Mouse (Mus musculus) liver (tissue): ENCODE measurements around the gene Efna2.
"Not testable (repeated sequence)": the region's sequence is repeated elsewhere in the genome, so short reads cannot be mapped to it uniquely, and the experiment has no call there.

ENCODE experiments used
- DNase-seq: peaks from one replicate; pipeline ENCODE4 v3.0.0-alpha.2; 2020; ENCODE audit warnings: mixed read lengths

Efna2 gene

DNA sequence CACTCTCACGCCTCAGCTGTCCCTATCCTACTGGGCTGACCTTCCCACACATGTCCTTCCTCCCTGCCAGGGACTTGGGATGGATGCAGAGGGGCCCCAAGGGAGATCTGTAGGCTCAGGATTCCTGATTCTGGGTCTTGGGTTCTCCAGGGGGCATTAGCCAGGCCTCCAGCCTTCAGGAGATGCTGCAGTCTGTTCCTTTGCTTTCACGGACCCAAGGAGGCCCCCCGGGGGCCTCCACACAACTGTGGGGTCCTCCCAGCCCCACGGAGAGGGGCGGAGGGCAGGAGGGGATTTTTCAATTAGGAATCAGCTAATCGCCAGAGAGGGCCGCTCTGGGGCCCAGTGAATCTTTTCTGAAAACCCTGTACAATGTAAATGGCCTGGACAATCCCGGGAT is 15.2 kb downstream of the Efna2 start:
- no peak for DNase-seq

DNA sequence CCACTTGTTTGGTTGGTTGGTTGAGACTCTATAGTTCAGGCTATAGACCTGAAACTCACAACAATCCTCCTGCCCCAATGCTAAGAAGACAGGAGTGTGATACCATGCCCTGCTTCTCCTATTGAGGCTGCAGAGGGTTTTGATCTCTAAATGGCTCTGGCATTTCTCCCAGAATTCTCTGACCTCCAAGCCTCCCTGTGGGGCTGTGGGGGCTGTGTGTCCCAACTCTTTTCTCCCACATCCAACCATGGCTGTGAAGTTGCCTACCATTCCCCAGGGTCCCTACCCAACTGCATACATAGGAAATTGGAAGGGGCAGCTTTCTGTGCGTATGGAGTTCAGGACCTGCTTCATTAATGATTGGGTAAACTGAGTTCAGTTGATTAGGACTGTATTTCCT is 16.9 kb downstream of the Efna2 start:
- no peak for DNase-seq

DNA sequence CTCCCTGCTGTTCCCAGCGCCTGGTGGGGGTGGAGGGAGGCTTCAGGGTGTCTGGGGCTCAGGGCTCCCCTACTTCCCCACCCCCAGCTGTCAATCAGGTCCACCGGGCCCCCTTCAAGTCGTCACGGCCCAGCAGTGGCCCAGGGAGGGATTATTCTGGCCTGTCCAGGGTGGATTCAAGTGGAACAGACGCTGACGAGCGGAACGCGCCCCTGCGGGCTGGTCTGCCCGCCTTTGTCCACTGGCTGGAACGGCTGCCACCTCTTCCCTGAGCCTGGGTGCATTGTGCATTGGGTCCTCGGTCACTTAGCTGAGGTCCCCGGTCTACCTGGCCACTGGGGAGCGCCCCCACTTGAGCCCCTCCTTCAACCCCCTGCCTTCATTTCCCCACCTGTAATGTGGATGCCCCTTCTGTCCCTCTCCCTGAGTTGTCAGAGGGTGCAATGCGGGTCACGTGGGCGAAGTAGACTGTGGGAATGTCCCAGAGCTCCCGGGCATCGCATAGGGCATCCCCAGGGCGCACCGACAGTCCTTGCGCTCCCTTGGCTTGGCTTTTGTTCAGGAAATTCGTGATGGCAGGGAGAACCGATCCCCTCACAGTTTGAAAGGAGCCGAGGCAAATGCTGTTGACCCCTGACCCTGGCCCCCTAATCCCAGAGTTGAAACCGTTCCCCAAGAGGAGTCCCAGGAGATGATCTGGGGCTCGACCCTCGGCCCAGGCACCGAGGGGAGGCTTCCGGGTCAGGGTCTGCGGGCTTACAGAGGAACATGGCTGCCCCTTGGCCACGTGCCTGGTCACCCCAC is 17.7 kb downstream of the Efna2 start:
- no peak for DNase-seq

DNA sequence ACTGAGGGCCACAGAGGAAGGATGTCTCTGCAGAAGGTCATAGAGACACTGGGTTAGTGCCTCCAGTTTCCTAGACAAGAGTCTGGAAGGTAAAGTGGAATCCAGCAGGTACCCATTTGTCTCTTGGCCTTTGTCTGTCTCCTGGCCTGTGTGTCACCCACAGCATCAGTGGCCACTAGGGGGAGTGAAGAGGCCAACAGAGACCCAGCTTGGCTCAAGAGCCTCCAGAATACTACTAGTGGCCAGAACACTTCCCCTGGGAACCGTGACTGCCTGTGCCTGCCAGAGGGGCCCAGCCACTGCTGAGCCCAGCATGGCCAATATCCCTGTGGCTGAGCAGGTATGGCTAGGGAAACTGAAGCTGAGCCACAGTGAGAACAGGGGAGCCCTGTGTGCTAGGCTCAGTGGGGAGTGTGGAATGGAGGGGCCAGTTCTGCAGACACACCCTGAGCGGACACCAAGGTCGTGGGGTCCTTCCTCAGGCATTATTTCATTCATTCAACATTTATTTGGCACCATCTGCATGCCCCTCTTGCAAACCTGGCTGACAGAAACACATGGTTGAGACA is 20.2 kb downstream of the Efna2 start:
- DNase-seq = peak; percentile 83

DNA sequence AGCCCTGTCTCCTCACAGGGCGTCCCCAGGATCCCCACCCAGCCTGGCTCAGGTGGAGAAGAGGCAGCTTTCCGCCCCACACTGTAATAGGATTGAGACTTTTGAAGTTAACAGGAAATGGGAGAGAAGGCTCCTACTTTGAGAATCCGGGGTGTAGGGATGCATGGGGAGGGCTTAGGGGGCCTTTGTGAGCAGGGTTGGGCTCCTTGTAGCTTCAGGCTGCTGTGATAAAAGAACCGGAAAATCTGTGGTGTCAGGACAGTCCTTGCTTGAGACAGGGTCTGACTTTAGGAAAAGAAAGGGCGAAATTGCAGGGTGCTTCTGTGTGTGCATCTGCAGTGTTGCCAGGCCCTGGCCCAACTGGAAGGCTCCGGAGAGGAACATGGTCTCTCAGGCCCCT is 21.2 kb downstream of the Efna2 start:
- DNase-seq = no peak

DNA sequence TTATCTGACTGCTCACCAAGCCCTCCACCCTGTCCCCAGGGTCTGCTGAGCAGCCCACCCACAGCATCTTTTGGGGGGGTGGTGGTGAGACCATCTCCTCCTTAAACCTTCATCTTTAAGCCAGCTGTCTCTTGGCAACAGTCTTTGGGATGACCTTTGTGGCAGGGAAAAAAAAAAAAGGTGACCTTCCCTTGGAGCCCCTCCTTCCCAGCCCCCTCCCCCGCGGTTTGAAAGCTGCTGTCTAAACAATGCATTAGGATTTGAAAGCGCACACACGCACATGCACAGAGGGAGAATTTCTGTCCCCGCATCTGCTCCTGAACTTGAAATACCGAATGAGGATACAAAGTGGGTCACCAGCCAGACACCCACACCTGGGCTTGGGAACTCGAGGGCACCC is 24.8 kb downstream of the Efna2 start:
- DNase-seq = no peak

DNA sequence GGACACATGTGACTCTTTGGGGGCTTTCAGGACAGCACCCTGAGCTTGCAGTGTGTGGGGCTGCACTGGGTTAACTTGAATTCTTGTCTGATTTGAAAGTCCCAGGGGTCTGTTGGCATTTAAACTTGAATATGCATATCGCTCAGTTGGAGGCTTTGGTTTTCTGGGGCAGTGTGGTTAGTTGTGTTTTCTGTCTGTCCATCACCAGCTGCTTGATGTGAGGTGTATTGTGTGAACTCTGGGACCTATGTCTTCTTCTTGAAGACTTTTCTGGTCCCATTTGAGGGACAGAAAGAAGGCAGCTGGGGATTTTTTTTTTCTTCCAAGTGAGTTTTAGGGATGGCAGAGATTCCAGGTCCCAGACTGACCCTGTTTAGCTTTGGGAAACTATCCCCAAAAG is 27.9 kb downstream of the Efna2 start:
- DNase-seq = no peak

DNA sequence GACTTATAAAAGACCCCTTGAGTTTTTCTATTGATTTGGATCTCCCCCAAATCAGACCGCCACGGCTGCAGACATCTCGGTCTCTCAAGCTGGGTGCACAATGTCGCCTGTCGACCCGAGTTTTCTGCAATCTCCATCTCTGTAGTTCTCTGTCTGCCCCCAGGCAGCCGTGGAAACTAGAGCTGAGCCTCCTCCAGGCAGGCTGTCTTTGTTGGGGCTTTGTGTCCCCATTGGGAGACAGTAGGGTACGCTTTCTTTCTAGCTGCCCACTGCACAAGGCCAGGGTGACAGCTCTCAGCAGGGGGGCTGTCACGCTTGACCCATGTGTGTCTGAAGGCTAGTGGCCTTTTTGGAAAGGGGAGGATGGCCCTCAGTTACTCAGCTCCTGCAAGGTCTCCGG is 28.4 kb downstream of the Efna2 start:
- DNase-seq = no peak

DNA sequence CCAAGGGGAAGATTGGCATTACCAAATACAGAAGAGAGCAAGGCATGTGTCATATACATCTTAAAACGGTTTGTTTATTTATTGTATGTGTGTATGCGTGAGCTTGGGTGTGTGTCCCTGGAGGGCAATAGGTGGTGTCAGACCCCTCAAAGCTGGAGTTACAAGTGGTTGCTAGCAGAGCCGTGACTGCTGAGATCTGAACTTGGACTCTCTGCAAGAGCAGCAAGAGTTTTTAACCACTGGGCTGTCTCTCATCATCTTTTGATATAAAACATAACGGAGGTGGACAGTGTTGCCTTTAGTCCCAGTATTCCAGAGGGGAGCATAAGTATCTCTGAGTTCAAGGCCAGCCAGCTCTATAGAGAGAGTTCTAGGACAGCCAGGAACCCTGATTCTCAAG is 29.0 kb downstream of the Efna2 start:
- no peak for DNase-seq

DNA sequence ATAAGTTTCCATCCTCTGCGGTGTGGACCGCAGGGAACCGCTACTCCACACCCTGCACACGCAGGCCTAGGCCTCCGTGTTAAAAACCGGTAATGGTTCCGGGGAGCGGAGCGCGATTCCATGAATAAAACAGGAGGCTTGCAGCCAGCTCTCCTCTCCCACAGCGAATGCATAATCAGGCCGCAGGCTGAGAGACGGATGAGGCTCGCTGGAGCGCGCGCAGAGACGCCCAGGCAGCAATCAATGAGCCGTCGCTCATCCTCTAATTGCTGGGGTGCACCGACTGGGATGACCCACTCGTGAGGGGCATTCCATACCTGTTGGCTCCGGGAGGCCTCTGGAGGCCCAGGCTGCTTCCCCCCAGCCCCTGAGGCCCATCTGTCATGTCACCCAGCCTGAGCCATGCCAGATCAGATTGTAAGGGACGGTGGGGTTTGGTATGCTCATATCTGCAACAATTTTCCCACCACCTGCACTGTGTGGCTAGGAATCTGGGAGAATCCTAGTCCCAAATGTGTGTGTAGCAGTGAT is 29.6 kb downstream of the Efna2 start:
- no peak for DNase-seq

DNA sequence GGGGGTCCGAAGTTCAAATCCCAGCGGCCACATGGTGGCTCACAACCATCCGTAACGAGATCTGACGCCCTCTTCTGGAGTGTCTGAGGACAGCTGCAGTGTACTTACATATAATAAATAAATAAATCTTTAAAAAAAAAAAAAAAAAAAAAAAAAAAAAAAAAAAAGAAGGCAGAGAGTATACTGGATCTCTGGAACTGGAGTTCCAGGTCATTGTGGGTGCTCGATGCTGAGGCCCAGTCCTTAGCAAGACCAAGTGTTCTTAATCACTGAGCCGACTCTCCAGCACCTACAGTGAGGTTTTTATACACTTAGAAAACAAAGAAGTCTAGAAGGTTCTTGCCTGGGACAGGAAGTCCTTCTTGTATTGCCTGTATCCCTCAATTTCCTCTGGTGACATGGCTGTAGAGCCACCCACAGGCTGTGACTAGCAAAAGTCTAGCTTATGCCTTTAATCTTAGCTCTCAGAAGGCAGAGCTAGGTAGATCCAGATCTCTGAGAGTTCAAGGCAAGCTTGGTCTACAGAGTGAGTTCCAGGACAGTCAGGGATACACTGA is 32.3 kb downstream of the Efna2 start:
- DNase-seq = not testable (repeated sequence)

DNA sequence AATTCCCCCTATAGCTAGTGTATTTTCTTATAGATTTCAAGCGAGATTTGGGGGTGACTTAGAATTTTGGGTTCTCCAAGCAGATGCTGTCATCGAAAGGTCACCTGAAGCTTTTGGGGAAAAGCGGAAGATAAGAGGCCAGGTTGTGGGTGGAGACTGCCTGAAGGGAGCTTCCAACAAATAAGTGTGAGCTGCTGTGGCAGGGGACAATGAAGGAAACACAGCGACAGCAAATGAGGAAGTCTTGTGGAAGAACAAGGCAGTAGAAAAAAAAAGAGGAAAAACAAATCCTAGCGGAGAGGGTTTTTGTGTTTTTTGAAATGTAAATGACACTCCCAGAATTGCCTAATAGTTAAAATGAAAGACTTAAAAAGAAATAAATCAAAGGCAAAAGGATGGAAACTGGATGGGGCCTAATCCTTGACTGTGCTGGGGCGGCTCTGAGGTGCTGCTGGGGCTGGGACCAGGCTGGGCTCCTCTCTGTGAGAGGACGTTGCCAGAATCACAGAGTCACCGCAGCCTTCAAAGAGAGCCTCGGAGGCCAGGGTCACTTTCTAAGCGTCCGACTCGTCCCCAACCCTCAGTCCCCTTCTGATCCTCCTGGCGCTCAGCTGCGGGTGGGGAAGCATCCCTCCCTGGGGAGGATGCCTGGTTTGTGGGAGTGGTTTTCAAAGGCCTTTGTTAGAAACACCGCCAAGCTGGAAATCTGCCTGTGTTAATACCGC is 35.9 kb downstream of the Efna2 start:
- DNase-seq = no peak

DNA sequence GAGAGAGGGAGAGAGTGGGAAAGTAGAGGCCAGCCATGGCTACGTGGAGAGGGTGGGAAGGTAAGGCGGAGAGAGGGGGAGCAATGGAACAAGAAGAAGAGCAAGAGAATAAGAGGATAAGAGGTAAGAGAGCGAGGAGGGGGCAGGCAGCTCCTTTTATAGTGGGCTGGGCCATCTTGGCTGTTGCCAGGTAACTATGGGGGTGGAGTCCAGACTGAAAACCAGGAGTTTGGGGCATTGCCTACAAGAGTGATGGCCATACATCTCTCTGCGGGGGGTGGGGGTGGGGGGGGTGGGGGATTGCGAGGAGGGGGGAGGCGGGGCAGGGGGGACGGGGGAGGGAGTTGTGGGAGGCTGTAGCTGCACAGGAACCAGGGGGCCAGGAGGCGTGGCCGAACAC is 41.4 kb downstream of the Efna2 start:
- DNase-seq = no peak

DNA sequence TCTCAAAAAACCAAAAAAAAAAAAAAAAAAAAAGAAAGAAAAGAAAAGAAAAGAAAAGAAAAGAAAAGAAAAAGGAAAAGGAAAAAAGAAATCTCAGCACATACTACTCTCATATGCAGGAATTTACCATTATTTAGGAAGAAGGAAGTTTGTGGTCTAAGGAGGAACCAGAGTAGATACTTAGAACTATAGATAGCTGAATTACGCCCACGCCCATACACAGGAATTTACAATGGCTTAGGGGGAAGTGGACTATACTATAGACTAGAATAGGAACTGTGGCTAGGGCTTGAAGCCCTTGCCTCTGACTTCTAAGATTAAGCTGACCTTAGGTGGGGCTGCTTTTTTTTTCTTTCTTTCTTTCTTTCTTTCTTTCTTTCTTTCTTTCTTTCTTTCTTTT is 43.9 kb downstream of the Efna2 start:
- DNase-seq = not testable (repeated sequence)

DNA sequence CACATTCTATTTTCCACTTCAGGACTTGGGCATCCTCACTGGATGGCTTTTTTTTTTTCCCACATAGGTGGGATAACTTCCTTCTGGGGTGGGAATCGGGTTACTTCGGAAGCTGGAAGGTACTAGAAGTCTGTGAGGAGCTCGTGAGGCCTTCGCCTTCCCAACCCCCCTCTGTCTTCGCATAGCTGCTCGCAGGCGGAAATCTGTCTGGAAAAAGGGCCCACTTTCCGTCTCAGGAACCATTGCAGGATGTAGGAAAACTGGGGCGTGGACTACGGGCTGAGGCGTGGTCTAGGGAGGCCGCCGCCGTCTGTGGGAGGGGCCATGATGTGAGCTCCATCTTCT is 46.8 kb downstream of the Efna2 start:
- DNase-seq = no peak

DNA sequence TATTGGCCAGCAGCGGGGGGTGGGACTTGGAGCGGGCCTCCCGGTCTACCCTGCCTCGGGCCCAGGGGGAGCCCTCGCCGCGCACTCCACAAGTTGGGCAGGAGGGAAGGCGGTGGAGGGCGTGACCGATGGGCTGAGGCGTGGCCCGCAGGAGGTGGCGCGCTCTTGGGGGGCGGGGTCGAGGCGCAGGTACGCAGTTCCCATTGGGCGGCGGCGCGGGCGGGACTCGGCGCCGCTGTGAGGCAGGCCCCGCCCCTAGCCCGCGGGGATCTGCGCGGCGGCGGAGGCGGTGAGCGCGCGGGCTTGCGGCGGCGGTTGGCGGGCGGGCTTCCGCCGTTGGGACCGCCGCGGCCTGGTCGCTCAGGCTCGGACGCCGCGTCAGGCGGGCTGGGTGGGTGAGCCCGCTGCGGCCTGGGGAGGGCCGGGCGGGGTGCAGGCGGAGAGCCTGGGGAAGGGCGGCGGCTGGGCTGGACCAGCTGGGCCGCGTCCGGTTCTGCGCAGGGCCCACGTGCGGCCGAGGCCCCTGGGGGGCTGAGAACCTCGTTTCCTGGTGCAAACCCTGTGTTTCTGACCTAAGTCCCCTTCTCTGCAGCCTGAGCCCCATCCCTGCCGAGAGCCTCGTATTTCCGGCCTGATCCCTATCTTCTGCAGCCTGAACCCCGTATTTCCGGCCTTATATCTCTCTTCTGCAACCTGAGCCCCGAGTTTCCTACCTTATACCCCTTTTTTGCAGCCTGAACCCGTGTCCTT is 47.3 kb downstream of the Efna2 start, which contains the start of gene Mum1:
Gene Mum1, plus strand, starts transcription at position 19 of the 750 bp plus-strand sequence.
- peak; percentile 99 for DNase-seq

DNA sequence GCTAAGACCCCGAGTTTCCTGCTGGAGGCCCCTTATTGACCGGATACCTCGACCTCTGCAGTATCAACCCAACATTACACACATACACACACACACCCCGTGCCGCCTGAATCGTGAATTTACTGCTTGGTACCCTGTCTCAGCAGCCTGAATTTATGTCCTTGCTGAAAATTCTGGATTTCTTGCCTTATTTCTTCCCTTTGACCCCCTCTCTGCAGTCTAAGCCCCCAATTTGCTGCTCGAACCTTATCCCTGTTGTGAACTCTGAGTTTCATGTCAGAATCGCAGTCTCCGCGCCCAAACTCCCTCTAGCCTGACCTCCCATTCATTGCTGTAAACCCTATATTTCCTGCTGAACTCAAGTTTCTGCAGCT is 47.9 kb downstream of the Efna2 start:
- DNase-seq = no peak

DNA sequence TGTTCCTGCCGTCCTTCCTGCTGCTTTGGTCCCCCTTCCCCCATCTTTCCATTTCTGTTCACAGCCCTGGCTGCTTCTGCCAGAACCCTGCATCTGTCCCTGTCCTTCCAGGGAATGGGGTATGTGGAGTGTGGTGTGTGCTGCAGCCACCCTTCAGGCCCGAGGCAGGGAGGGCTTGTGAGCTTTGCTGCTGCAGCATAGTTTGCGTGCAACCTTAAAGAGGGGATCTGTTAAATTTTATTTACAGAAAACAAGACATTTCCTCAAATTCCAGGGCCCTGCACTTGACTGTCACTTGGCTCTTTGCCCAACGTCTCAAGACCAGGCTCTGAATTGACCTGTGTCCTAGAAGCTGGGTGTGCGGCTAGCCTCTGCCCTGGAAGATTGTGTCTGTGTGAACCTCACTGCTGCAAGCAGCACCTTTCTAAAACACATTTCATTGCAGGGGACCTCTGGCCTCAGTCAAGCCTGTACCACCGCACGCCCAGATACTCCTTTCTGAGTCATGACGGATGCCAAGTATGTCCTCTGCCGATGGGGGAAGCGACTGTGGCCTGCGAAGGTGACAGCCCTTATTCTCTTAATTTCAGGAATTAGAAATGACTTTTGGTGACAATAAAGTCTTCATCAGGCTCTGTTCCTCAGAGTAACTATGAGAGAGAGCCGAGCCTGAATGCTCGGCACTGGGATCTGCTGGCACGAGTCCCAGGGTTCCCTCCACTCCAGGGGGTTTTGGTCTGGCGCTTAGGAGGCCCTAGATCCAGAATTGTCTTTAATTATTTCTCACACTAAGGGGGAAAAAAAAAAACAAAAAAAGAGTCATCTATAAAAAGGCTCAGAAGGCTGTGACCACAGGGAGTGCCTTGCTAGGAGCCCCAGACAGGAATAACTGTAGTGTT is 48.8 kb downstream of the Efna2 start:
- DNase-seq = no peak

DNA sequence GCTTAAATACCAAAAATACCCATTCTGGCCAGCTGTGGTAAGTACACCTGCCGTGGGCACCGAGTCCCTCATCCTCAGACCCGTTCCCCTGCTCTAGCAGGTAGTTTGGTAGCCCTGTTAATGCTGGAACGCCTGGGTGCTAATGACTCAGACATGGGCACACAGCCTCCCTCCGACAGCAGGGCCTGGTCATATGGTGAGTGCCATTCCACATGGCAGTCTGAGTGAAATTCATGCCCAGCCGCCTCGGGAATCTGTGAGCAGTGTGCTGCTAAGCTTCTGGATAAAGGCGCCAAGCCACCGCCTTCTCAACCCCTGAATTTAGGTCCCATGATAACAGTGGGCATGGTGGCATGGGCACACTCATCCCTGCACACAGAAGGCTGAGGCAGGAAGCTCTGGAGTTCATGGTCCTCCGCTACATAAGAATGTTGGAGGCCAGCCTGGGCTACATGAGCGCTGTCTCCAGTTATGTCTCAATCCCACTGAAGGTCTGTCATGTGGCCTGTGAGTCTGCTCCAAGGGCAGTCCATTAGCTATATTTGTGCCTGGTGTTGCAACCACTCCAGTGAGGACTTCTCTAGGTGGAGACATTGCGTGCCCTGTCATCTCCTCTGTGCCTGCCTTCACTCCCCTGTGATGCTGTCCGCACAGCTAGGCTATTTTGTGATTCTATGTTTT is 57.0 kb downstream of the Efna2 start:
- no peak for DNase-seq

DNA sequence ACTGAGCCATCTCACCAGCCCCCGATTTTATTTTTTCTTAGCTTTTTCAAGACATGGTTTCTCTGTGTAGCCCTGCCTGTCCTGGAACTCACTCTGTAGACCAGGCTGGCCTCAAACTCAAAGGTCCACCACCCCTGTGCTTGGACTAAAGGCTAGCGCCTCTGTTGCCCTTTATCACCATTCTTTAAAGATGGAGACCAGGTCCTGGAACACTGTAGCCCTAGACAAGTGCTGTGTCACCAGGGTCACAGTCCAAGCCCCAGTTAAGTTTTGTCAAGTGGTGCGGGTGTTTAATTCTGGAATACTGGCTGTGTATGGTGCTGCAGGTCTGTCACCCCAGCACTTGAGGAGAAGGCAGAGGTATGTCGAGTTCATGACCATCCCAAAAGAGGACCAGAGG is 57.7 kb downstream of the Efna2 start:
- DNase-seq = no peak

DNA sequence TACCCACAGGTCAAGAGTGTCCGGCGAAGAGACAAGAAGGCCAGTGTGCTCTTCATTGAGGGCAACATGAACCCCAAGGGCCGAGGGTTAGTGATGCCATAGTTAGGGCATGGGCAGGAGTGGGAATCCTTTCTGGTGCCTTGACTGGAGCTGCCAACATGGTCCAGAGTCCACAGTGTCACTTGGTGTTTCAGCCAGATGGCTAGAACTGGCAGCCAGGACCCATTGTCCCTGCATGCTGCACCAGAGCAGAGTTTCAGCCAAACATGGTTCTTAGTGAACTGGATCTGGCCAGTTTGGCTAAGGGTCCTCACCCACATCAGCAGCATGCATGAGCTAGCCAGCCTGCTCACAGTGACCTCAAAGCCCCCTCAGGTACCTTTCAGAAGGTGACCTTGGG is 59.0 kb downstream of the Efna2 start:
- no peak for DNase-seq
